Mouse (Mus musculus) forebrain, embryonic 15.5 days (tissue): ENCODE measurements around the gene Mdfic. TPM values are rescaled to one million over a fixed set of nuclear protein-coding genes. Genes with fewer than 3 reads are reported as not detected.

ENCODE experiments used
- ATAC-seq: fragments of 200-750 bp; cut with Nextera tagmentation; replicated peaks from 2 replicates; pipeline ENCODE4 v1.8.0; 2017; ENCODE audit warnings: mild to moderate bottlenecking, moderate TSS enrichment, moderate library complexity
- H3K27ac ChIP-seq: fragments of 300-500 bp; sonication (generic); replicated peaks from 2 replicates; pipeline ENCODE4 v1.5.1; 2015; ENCODE audit warnings: mild to moderate bottlenecking, inconsistent platforms
- H3K27me3 ChIP-seq: fragments of 300-500 bp; sonication (generic); 2 replicates; pipeline ENCODE4 v1.6.1; 2015; ENCODE audit warnings: inconsistent platforms
- H3K36me3 ChIP-seq: fragments of 300-500 bp; sonication (generic); 2 replicates; pipeline ENCODE4 v1.6.1; 2015; ENCODE audit warnings: mild to moderate bottlenecking, inconsistent platforms
- H3K4me1 ChIP-seq: fragments of 300-500 bp; sonication (generic); 2 replicates; pipeline ENCODE4 v1.6.1; 2015; ENCODE audit warnings: inconsistent platforms
- H3K4me2 ChIP-seq: fragments of 300-500 bp; sonication (generic); replicated peaks from 2 replicates; pipeline ENCODE4 v1.6.1; 2015; ENCODE audit warnings: mild to moderate bottlenecking, inconsistent platforms
- H3K4me3 ChIP-seq: fragments of 300-500 bp; sonication (generic); 2 replicates; pipeline ENCODE4 v1.5.1; 2015; ENCODE audit warnings: mild to moderate bottlenecking, inconsistent platforms
- H3K9ac ChIP-seq: fragments of 300-500 bp; sonication (generic); replicated peaks from 2 replicates; pipeline ENCODE4 v1.6.1; 2015; ENCODE audit warnings: mild to moderate bottlenecking, inconsistent platforms
- H3K9me3 ChIP-seq: fragments of 300-500 bp; sonication (generic); 2 replicates; pipeline ENCODE4 v1.6.1; 2016; ENCODE audit warnings: inconsistent platforms
- WGBS: fragments of 180-500 bp; shearing (Covaris S2); methylation state at CpG from one replicate; pipeline ENCODE4 v1.1.7; 2015; ENCODE audit warnings: mixed read lengths; 5-methylcytosine and 5-hydroxymethylcytosine counted together
- polyA plus RNA-seq: library from polyadenylated mRNA; unstranded; fragments of >200 nt; fragmentation: Nextera tagmentation; extraction: Ambion mirVana; gene quantifications from 2 replicates; pipeline ENCODE4 v1.2.1, GENCODE M21; 2015

Gene Mdfic
- polyA plus RNA-seq, 1 experiment from 2014 or later: 2.0 TPM

GRCm38 (mm10) chr6:15745313-15745712 lies 24.9 kb downstream of the Mdfic start:
- Histone ChIP-seq H3K27ac (no peak overlapping the region), H3K36me3 (no peaks in the 10 kb centered on the region), H3K4me2 (no peak overlapping the region), H3K4me3 (no peak overlapping the region), H3K4me1 (peaks cover 11% of the 10 kb centered on the region), H3K9ac (no peak overlapping the region), H3K9me3 (no peaks in the 10 kb centered on the region), H3K27me3 (no peaks in the 10 kb centered on the region)
- 10% methylated on average over 6 of the region's 6 CpGs for WGBS
- ATAC-seq: peak; percentile 89

DNA sequence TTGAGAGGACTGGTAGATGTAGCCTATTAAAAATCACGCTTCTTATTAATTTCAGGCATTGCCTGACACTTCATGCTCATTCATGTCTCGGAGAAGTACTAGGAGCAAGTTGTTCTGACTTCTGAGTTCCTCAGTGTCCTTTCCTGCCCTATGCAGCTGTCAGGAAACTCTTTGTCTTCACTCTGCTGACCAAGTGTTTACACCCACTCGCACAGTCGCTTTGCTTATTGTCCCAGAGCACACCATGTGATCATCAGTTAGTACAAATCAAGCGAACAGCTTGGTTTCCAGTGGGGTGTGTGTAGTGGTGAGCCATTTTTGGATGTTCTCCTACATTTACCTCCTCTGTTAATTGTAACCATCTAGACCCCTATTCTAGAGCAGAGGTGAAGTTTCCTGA lies 25.4 kb downstream of the Mdfic start:
- H3K4me3 ChIP-seq: no peak overlapping the region
- no peaks in the 10 kb centered on the region for H3K9me3 ChIP-seq
- H3K4me1 ChIP-seq: peaks cover 11% of the 10 kb centered on the region
- H3K27me3 ChIP-seq: no peaks in the 10 kb centered on the region
- 52% methylated on average over 5 of the region's 5 CpGs for WGBS
- H3K9ac ChIP-seq: no peak overlapping the region
- no peak overlapping the region for H3K4me2 ChIP-seq
- H3K27ac ChIP-seq: no peak overlapping the region
- peak; percentile 23 for ATAC-seq
- H3K36me3 ChIP-seq: no peaks in the 10 kb centered on the region

- H3K27me3 ChIP-seq: no peaks in the 10 kb centered on the region
- no peak for ATAC-seq
- no peak overlapping the region for H3K27ac ChIP-seq
- no peaks in the 10 kb centered on the region for H3K36me3 ChIP-seq
- H3K9ac ChIP-seq: no peak overlapping the region
- peaks cover 11% of the 10 kb centered on the region for H3K4me1 ChIP-seq
- H3K4me3 ChIP-seq: no peak overlapping the region
- H3K9me3 ChIP-seq: no peaks in the 10 kb centered on the region
- 95% methylated on average over 5 of the region's 5 CpGs for WGBS
- H3K4me2 ChIP-seq: no peak overlapping the region
These were observed 27.1 kb downstream of the Mdfic start for GRCm38 (mm10) chr6:15747396-15748155.

DNA sequence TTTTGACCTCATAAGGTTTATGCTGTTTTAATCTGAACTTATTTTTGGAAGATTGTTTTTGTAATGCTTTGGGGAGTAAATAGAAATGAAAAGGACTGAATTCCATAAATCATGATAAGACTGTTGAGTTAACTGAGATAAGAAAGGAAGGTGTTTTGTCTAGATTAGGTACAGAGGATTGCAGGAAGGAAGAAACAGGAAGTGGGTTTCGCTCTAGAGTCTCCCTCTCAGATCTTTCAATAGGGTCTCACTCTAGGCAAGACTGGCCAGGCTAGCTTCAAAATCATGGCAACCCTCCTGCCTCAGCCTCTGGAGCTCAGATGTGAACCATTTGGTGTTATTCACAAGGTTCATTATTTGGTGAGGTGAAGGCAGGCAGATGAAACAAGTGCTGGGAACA lies 27.8 kb downstream of the Mdfic start:
- no peak for ATAC-seq
- no peak overlapping the region for H3K4me3 ChIP-seq
- no peaks in the 10 kb centered on the region for H3K27me3 ChIP-seq
- 95% methylated on average over 1 of the region's 1 CpGs for WGBS
- no peak overlapping the region for H3K27ac ChIP-seq
- H3K4me1 ChIP-seq: peaks cover 11% of the 10 kb centered on the region
- H3K36me3 ChIP-seq: no peaks in the 10 kb centered on the region
- no peaks in the 10 kb centered on the region for H3K9me3 ChIP-seq
- no peak overlapping the region for H3K4me2 ChIP-seq
- H3K9ac ChIP-seq: no peak overlapping the region

DNA sequence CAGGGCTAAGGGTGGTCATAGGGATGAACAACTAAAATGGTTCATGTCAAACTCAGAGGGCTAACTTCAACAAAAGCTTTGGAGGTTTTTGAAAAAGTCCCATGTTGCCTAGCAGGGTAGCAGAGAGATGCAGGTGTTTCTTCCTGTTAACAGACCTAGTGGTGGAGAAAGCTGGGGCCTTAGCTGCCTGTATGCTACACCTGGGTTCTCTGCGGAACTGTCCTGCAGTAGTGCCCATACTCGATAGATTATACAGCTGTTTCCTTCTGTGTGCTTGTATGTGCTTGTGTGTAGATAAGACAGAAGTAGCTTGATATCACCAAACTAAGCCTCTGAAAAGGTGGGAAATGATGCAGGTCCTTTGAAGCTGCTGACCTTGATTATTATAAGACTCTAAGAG lies 28.5 kb downstream of the Mdfic start:
- Histone ChIP-seq H3K4me3 (no peak overlapping the region), H3K27me3 (no peaks in the 10 kb centered on the region), H3K27ac (no peak overlapping the region), H3K9ac (no peak overlapping the region), H3K36me3 (no peaks in the 10 kb centered on the region), H3K4me1 (peaks cover 8% of the 10 kb centered on the region), H3K4me2 (no peak overlapping the region), H3K9me3 (no peaks in the 10 kb centered on the region)
- no peak for ATAC-seq
- 98% methylated on average over 2 of the region's 2 CpGs for WGBS

DNA sequence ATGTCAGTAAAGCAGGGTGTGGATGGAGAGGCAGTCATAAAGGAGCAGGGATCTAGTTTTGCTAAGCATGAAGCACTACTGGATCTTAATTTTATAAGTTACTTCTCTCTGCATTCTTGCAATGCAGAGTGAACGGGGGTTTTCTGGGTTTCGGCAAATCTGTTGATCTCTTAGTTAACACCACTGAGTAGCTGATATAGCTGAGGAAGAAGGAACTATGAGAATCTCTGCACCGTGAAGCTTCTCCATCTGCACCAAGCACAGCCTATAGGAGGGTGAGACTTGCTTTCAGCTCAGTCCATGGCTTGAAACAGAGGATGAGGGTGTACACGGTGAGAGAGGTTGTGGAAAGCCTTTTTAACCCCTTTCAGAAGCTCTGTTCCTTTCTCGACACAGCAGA lies 29.6 kb downstream of the Mdfic start:
- Histone ChIP-seq H3K4me3 (no peak overlapping the region), H3K36me3 (no peaks in the 10 kb centered on the region), H3K4me1 (peaks cover 3% of the 10 kb centered on the region), H3K27ac (no peak overlapping the region), H3K9ac (no peak overlapping the region), H3K9me3 (no peaks in the 10 kb centered on the region), H3K27me3 (no peaks in the 10 kb centered on the region), H3K4me2 (no peak overlapping the region)
- no peak for ATAC-seq
- 83% methylated on average over 5 of the region's 5 CpGs for WGBS

DNA sequence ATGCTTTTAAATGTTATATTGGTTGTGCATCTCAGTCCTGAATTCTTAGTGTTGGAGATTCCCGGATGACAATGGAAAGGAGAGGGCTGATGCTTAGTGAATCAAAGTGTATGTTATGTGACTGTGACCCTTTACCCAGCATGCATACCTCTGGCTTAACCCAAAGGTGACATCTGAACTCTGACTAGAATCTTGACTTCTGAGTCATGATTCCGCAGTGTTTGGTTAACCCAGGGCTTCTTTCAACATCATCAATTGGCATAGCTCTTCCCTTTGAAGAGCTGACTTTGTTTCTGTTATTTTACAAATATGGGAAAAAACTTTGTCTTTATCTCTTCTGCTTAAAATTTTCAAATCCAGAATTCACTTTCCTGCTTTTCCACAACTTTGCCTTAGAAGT lies 30.9 kb downstream of the Mdfic start:
- H3K36me3 ChIP-seq: no peaks in the 10 kb centered on the region
- no peak for ATAC-seq
- WGBS: 97% methylated on average over 2 of the region's 2 CpGs
- no peak overlapping the region for H3K9ac ChIP-seq
- no peaks in the 10 kb centered on the region for H3K4me1 ChIP-seq
- H3K4me3 ChIP-seq: no peak overlapping the region
- H3K27ac ChIP-seq: no peak overlapping the region
- no peak overlapping the region for H3K4me2 ChIP-seq
- no peaks in the 10 kb centered on the region for H3K9me3 ChIP-seq
- H3K27me3 ChIP-seq: no peaks in the 10 kb centered on the region

GRCm38 (mm10) chr6:15752160-15752559 lies 31.7 kb downstream of the Mdfic start:
- no peaks in the 10 kb centered on the region for H3K9me3 ChIP-seq

GRCm38 (mm10) chr6:15753208-15753607 lies 32.7 kb downstream of the Mdfic start:
- no peak overlapping the region for H3K27ac ChIP-seq
- H3K9me3 ChIP-seq: no peaks in the 10 kb centered on the region
- no peaks in the 10 kb centered on the region for H3K27me3 ChIP-seq
- no peaks in the 10 kb centered on the region for H3K4me1 ChIP-seq
- no peak overlapping the region for H3K4me3 ChIP-seq
- ATAC-seq: no peak
- no peaks in the 10 kb centered on the region for H3K36me3 ChIP-seq
- H3K4me2 ChIP-seq: no peak overlapping the region
- no peak overlapping the region for H3K9ac ChIP-seq

More at GRCm38 (mm10) chr6:15752160-15752559, 31.7 kb downstream of the Mdfic start:
- H3K27me3 ChIP-seq: no peaks in the 10 kb centered on the region
- H3K4me1 ChIP-seq: no peaks in the 10 kb centered on the region
- no peak for ATAC-seq
- H3K36me3 ChIP-seq: no peaks in the 10 kb centered on the region
- H3K4me2 ChIP-seq: no peak overlapping the region
- no peak overlapping the region for H3K4me3 ChIP-seq
- H3K27ac ChIP-seq: no peak overlapping the region
- WGBS: 91% methylated on average over 5 of the region's 5 CpGs
- H3K9ac ChIP-seq: no peak overlapping the region

GRCm38 (mm10) chr6:15758394-15758793 lies 37.9 kb downstream of the Mdfic start:
- no peak overlapping the region for H3K27ac ChIP-seq
- ATAC-seq: no peak
- H3K4me1 ChIP-seq: no peaks in the 10 kb centered on the region
- H3K9ac ChIP-seq: no peak overlapping the region
- H3K27me3 ChIP-seq: no peaks in the 10 kb centered on the region
- H3K36me3 ChIP-seq: no peaks in the 10 kb centered on the region
- H3K4me3 ChIP-seq: no peak overlapping the region
- no peak overlapping the region for H3K4me2 ChIP-seq
- WGBS: 82% methylated on average over 3 of the region's 3 CpGs
- H3K9me3 ChIP-seq: no peaks in the 10 kb centered on the region

DNA sequence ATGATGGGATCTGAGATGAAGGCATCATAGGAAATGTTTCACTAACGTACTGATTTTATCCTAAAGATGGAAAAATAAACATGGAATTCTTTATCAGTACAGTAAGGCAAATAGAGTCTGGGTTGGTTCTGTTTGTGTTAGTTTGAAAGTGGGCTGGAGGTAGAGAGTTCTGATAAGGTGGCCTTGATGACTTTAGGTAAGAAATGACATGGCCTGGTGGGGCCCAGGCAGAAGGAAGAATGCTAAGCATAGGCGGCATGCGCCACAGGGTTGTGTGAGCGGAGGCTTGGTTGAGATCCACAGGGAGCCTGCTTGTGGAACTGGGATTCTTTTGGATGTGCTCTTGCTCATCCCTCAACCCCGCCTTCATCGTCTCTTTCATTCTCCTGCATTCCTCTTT lies 40.3 kb downstream of the Mdfic start:
- 71% methylated on average over 6 of the region's 6 CpGs for WGBS
- Histone ChIP-seq H3K27ac (no peak overlapping the region), H3K27me3 (no peaks in the 10 kb centered on the region), H3K36me3 (no peaks in the 10 kb centered on the region), H3K9ac (no peak overlapping the region), H3K4me2 (no peak overlapping the region), H3K4me3 (no peak overlapping the region), H3K4me1 (no peaks in the 10 kb centered on the region), H3K9me3 (no peaks in the 10 kb centered on the region)
- no peak for ATAC-seq

DNA sequence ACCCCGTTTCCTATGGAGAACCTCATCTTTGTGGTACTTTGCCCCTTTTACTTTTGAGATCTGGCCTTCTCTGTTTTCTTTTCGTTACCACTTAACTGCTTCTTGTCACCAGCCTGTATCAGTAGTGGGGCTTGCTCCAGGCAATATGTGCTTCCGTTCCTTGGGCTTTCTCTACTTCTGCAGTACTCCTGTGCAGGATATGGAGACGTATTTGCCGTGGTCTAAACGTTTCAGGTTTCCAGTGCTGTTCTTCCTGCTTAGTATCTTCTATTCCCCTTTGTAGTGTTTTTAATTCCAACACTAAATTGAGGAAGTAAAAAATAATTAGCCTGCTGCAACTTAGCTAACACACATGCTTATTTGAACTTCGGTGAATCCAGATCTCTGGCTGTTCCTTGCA lies 43.6 kb downstream of the Mdfic start:
- H3K9ac ChIP-seq: no peak overlapping the region
- no peaks in the 10 kb centered on the region for H3K9me3 ChIP-seq
- 84% methylated on average over 7 of the region's 7 CpGs for WGBS
- no peak overlapping the region for H3K4me2 ChIP-seq
- no peaks in the 10 kb centered on the region for H3K4me1 ChIP-seq
- no peaks in the 10 kb centered on the region for H3K36me3 ChIP-seq
- ATAC-seq: no peak
- H3K4me3 ChIP-seq: no peak overlapping the region
- H3K27me3 ChIP-seq: no peaks in the 10 kb centered on the region
- no peak overlapping the region for H3K27ac ChIP-seq

- H3K27me3 ChIP-seq: no peaks in the 10 kb centered on the region
- no peaks in the 10 kb centered on the region for H3K36me3 ChIP-seq
- peak; percentile 61; the same call in 1 of the 2 replicates for ATAC-seq
- no peak overlapping the region for H3K4me3 ChIP-seq
- WGBS: 39% methylated on average over 6 of the region's 6 CpGs
- no peak overlapping the region for H3K9ac ChIP-seq
- no peak overlapping the region for H3K4me2 ChIP-seq
- no peaks in the 10 kb centered on the region for H3K4me1 ChIP-seq
- H3K9me3 ChIP-seq: no peaks in the 10 kb centered on the region
- no peak overlapping the region for H3K27ac ChIP-seq
These were observed 47.0 kb downstream of the Mdfic start for GRCm38 (mm10) chr6:15767460-15767859.
